ENCODE assay signal across 9 mouse cellular contexts in genomic region chr5:121824121-121824520, GRCm38 (mm10). TPM values are rescaled to one million over a fixed set of nuclear protein-coding genes. Genes with fewer than 3 reads are reported as not detected.
DNase-seq lines count a peak whose midpoint lies in the region; ATAC-seq lines count a peak whose summit lies in the region.
"Had no signal": no experiment of that assay in that cellular context is flagged by ENCODE, and none has a peak within 500 bp of the region (broad histone marks: within the 10 kb centered on the region; RNA-seq: fewer than 3 reads in every experiment).

No protein-coding gene starts in this region.

- H3K4me3 ChIP-seq in midbrain, embryonic 12.5 days, result no peak overlapping the region
- no peak overlapping the region for H3K4me3 ChIP-seq in midbrain, embryonic 14.5 days (replicated peaks; ENCODE audit: low read depth, low read length)
- no peak overlapping the region for H3K4me3 ChIP-seq in heart, embryonic 15.5 days
- no peak overlapping the region for H3K4me3 ChIP-seq in neural tube, embryonic 15.5 days (replicated peaks)
- no peak overlapping the region for H3K4me3 ChIP-seq in forebrain, embryonic 14.5 days (ENCODE audit: low read depth, low read length)
- H3K4me3 ChIP-seq in forebrain, embryonic 12.5 days (replicated peaks), result no peak overlapping the region
- H3K4me3 ChIP-seq: hindbrain, embryonic 15.5 days had no signal

- no peaks in the 10 kb centered on the region for H3K9me3 ChIP-seq in midbrain, embryonic 12.5 days
- H3K9me3 ChIP-seq in midbrain, embryonic 14.5 days (ENCODE audit: control insufficient read depth, low read length), result no peaks in the 10 kb centered on the region
- no peaks in the 10 kb centered on the region for H3K9me3 ChIP-seq in heart, embryonic 15.5 days (replicated peaks)
- H3K9me3 ChIP-seq in neural tube, embryonic 15.5 days (replicated peaks), result no peaks in the 10 kb centered on the region
- no peaks in the 10 kb centered on the region for H3K9me3 ChIP-seq in forebrain, embryonic 14.5 days (replicated peaks; ENCODE audit: control insufficient read depth, low read length)
- no peaks in the 10 kb centered on the region for H3K9me3 ChIP-seq in forebrain, embryonic 12.5 days
- H3K9me3 ChIP-seq: hindbrain, embryonic 15.5 days had no signal

- H3K27ac ChIP-seq in midbrain, embryonic 12.5 days (replicated peaks), result 0 out of 2 replicates have a peak overlapping the region, but pooled peaks have one; percentile 0
- H3K27ac ChIP-seq in midbrain, embryonic 14.5 days (replicated peaks; ENCODE audit: low read depth, low read length), result no peak overlapping the region; the same call in 1 of the 2 replicates
- H3K27ac ChIP-seq in heart, embryonic 15.5 days, result peak overlapping the region; percentile 78
- H3K27ac ChIP-seq in neural tube, embryonic 15.5 days (replicated peaks), result 0 out of 2 replicates have a peak overlapping the region, but pooled peaks have one; percentile 25
- no peak overlapping the region for H3K27ac ChIP-seq in forebrain, embryonic 14.5 days (ENCODE audit: low read depth, low read length)
- H3K27ac ChIP-seq in forebrain, embryonic 12.5 days, result no peak overlapping the region
- H3K27ac ChIP-seq: hindbrain, embryonic 15.5 days had no signal

- H3K27me3 ChIP-seq in midbrain, embryonic 12.5 days, result peaks cover 28% of the 10 kb centered on the region
- 0 out of 2 replicates have a peak, but pooled peaks cover 3% of the 10 kb centered on the region for H3K27me3 ChIP-seq in midbrain, embryonic 14.5 days (ENCODE audit: control insufficient read depth, insufficient read depth, low read length)
- H3K27me3 ChIP-seq in heart, embryonic 15.5 days, result no peaks in the 10 kb centered on the region
- no peaks in the 10 kb centered on the region for H3K27me3 ChIP-seq in neural tube, embryonic 15.5 days (replicated peaks)
- H3K27me3 ChIP-seq in forebrain, embryonic 14.5 days (replicated peaks; ENCODE audit: control insufficient read depth, insufficient read depth, low read length), result no peaks in the 10 kb centered on the region
- peaks cover 32% of the 10 kb centered on the region for H3K27me3 ChIP-seq in forebrain, embryonic 12.5 days
- H3K27me3 ChIP-seq: hindbrain, embryonic 15.5 days had no signal

- peaks cover 20% of the 10 kb centered on the region for H3K36me3 ChIP-seq in midbrain, embryonic 12.5 days
- peaks cover 28% of the 10 kb centered on the region for H3K36me3 ChIP-seq in midbrain, embryonic 14.5 days (ENCODE audit: control insufficient read depth, insufficient read depth, low read length)
- H3K36me3 ChIP-seq in heart, embryonic 15.5 days, result peaks cover 28% of the 10 kb centered on the region
- H3K36me3 ChIP-seq in neural tube, embryonic 15.5 days, result peaks cover 12% of the 10 kb centered on the region; the same call in 1 of the 2 replicates
- peaks cover 21% of the 10 kb centered on the region for H3K36me3 ChIP-seq in forebrain, embryonic 14.5 days (ENCODE audit: control insufficient read depth, insufficient read depth, low read length)
- peaks cover 27% of the 10 kb centered on the region for H3K36me3 ChIP-seq in forebrain, embryonic 12.5 days (replicated peaks)

- ATAC-seq in midbrain, embryonic 12.5 days (ENCODE audit: low FRiP score, low read depth), result no peak
- no peak for ATAC-seq in midbrain, embryonic 14.5 days (ENCODE audit: low FRiP score, low TSS enrichment)
- peak; percentile 57; the same call in 1 of the 2 replicates for ATAC-seq in heart, embryonic 15.5 days (replicated peaks; ENCODE audit: insufficient number of reproducible peaks, insufficient read depth, low FRiP score, low read depth)
- ATAC-seq in neural tube, embryonic 15.5 days (ENCODE audit: low FRiP score), result no peak
- ATAC-seq in forebrain, embryonic 14.5 days, result no peak
- ATAC-seq in forebrain, embryonic 12.5 days (ENCODE audit: low FRiP score), result no peak

- 64% methylated on average over 4 of the region's 4 CpGs for WGBS in midbrain, embryonic 12.5 days
- WGBS in midbrain, embryonic 14.5 days, result 72% methylated on average over 4 of the region's 4 CpGs
- 47% methylated on average over 4 of the region's 4 CpGs for WGBS in heart, embryonic 15.5 days
- WGBS in neural tube, embryonic 15.5 days, result 68% methylated on average over 4 of the region's 4 CpGs
- 86% methylated on average over 4 of the region's 4 CpGs for WGBS in forebrain, embryonic 14.5 days
- 73% methylated on average over 4 of the region's 4 CpGs for WGBS in forebrain, embryonic 12.5 days

- H3K4me2 ChIP-seq in midbrain, embryonic 12.5 days (replicated peaks), result no peak overlapping the region
- H3K4me2 ChIP-seq in midbrain, embryonic 14.5 days (ENCODE audit: low read length), result no peak overlapping the region
- no peak overlapping the region for H3K4me2 ChIP-seq in heart, embryonic 15.5 days
- H3K4me2 ChIP-seq in neural tube, embryonic 15.5 days, result no peak overlapping the region
- H3K4me2 ChIP-seq in forebrain, embryonic 14.5 days (ENCODE audit: low read length), result no peak overlapping the region
- H3K4me2 ChIP-seq in forebrain, embryonic 12.5 days, result no peak overlapping the region
- H3K4me2 ChIP-seq: hindbrain, embryonic 15.5 days had no signal

- H3K4me1 ChIP-seq in midbrain, embryonic 12.5 days, result peaks cover 10% of the 10 kb centered on the region
- H3K4me1 ChIP-seq in midbrain, embryonic 14.5 days (ENCODE audit: control insufficient read depth, insufficient read depth, low read length), result peaks cover 6% of the 10 kb centered on the region; the same call in 1 of the 2 replicates
- peaks cover 63% of the 10 kb centered on the region for H3K4me1 ChIP-seq in heart, embryonic 15.5 days (replicated peaks)
- peaks cover 23% of the 10 kb centered on the region for H3K4me1 ChIP-seq in neural tube, embryonic 15.5 days
- 0 out of 2 replicates have a peak, but pooled peaks cover 1% of the 10 kb centered on the region for H3K4me1 ChIP-seq in forebrain, embryonic 14.5 days (ENCODE audit: control insufficient read depth, insufficient read depth, low read length)
- H3K4me1 ChIP-seq in forebrain, embryonic 12.5 days, result peaks cover 14% of the 10 kb centered on the region

- H3K9ac ChIP-seq in midbrain, embryonic 12.5 days (replicated peaks), result no peak overlapping the region
- H3K9ac ChIP-seq in midbrain, embryonic 14.5 days (replicated peaks; ENCODE audit: low read length), result no peak overlapping the region
- no peak overlapping the region for H3K9ac ChIP-seq in heart, embryonic 15.5 days
- no peak overlapping the region for H3K9ac ChIP-seq in neural tube, embryonic 15.5 days (replicated peaks)
- no peak overlapping the region for H3K9ac ChIP-seq in forebrain, embryonic 14.5 days (ENCODE audit: low read length)
- no peak overlapping the region for H3K9ac ChIP-seq in forebrain, embryonic 12.5 days
- H3K9ac ChIP-seq: hindbrain, embryonic 15.5 days had no signal

- no peak for DNase-seq in midbrain, embryonic 14.5 days
- peak; percentile 48 for DNase-seq in liver
- DNase-seq in thymus, postnatal 25 days, result no peak
- no peak for DNase-seq in forebrain, embryonic 14.5 days (ENCODE audit: low spot score)

RNA-seq across cellular contexts. Expression of gene Sh2b3, which starts 13.3 kb away (rescaled TPM):
- polyA plus RNA-seq in midbrain, embryonic 12.5 days (2016; fragmentation: Nextera tagmentation; extraction: Ambion mirVana), result 8.8 and 9.0 TPM in 2 replicates
- polyA plus RNA-seq in midbrain, embryonic 14.5 days (2014; fragmentation: Nextera tagmentation; extraction: Ambion mirVana), result 6.1 and 7.8 TPM in 2 replicates
- polyA plus RNA-seq in heart, embryonic 15.5 days (2015; fragmentation: Nextera tagmentation; extraction: Ambion mirVana), result 13.2 and 18.5 TPM in 2 replicates
- 7.5 and 9.4 TPM in 2 replicates for polyA plus RNA-seq in neural tube, embryonic 15.5 days (2015; fragmentation: Nextera tagmentation; extraction: Ambion mirVana)
- polyA plus RNA-seq in forebrain, embryonic 14.5 days (2014; fragmentation: Nextera tagmentation; extraction: Ambion mirVana), result 4.4 and 5.4 TPM in 2 replicates
- polyA plus RNA-seq in forebrain, embryonic 12.5 days (2016; fragmentation: Nextera tagmentation; extraction: Ambion mirVana), result 7.1 and 7.4 TPM in 2 replicates

RNA-seq across cellular contexts. Expression of gene Pheta1, which starts 24.7 kb away (rescaled TPM):
- 53.0 and 53.5 TPM in 2 replicates for polyA plus RNA-seq in midbrain, embryonic 12.5 days (2016; fragmentation: Nextera tagmentation; extraction: Ambion mirVana)
- 36.8 and 40.1 TPM in 2 replicates for polyA plus RNA-seq in midbrain, embryonic 14.5 days (2014; fragmentation: Nextera tagmentation; extraction: Ambion mirVana)
- 15.1 and 18.2 TPM in 2 replicates for polyA plus RNA-seq in heart, embryonic 15.5 days (2015; fragmentation: Nextera tagmentation; extraction: Ambion mirVana)
- 33.0 and 34.7 TPM in 2 replicates for polyA plus RNA-seq in neural tube, embryonic 15.5 days (2015; fragmentation: Nextera tagmentation; extraction: Ambion mirVana)
- 34.7 and 41.4 TPM in 2 replicates for polyA plus RNA-seq in forebrain, embryonic 14.5 days (2014; fragmentation: Nextera tagmentation; extraction: Ambion mirVana)
- polyA plus RNA-seq in forebrain, embryonic 12.5 days (2016; fragmentation: Nextera tagmentation; extraction: Ambion mirVana), result 44.6 and 48.1 TPM in 2 replicates

Comparison
In these comparisons a context has a peak if more than half of its experiments do, and no peak if none do; other contexts are left out.
1. H3K27ac ChIP-seq: peak in midbrain, embryonic 12.5 days (single experiment), heart, embryonic 15.5 days (single experiment) and neural tube, embryonic 15.5 days (single experiment); none in midbrain, embryonic 14.5 days (single experiment), forebrain, embryonic 14.5 days (single experiment) and forebrain, embryonic 12.5 days (single experiment).